Mouse (Mus musculus): ENCODE data around the gene Wtip.
"Not testable (repeated sequence)": the region's sequence is repeated elsewhere in the genome, so short reads cannot be mapped to it uniquely, and the experiment has no call there.

Wtip gene

GRCm38 (mm10) chr7:34120636-34121035, 12.4 kb downstream of the Wtip start:
- not testable (repeated sequence) for DNase-seq (ENCODE audit: low read depth)

GRCm38 (mm10) chr7:34116601-34117000, 16.5 kb downstream of the Wtip start:
- DNase-seq (ENCODE audit: low read depth), result no peak

- DNase-seq (ENCODE audit: low read depth), result no peak
Observed at GRCm38 (mm10) chr7:34109190-34109589, 23.9 kb downstream of the Wtip start.

- DNase-seq (ENCODE audit: low read depth), result no peak
Observed at GRCm38 (mm10) chr7:34101276-34101675, 31.8 kb downstream of the Wtip start.

GRCm38 (mm10) chr7:34100002-34100401, 33.1 kb downstream of the Wtip start:
- DNase-seq (ENCODE audit: low read depth), result no peak

- no peak for DNase-seq (ENCODE audit: low read depth)
Observed at GRCm38 (mm10) chr7:34094911-34095481, 38.1 kb downstream of the Wtip start, which contains the start of gene Scgb1b30. Gene Scgb1b30 (plus strand): TSS chr7:34095431.

- not testable (repeated sequence) for DNase-seq (ENCODE audit: low read depth)
Observed at GRCm38 (mm10) chr7:34068132-34068531, 64.9 kb downstream of the Wtip start.
